Mouse (Mus musculus): Measurements from ENCODE around the gene Tango2.
"Not testable (repeated sequence)": the region's sequence is repeated elsewhere in the genome, so short reads cannot be mapped to it uniquely, and the experiment has no call there.

Tango2 gene

DNA sequence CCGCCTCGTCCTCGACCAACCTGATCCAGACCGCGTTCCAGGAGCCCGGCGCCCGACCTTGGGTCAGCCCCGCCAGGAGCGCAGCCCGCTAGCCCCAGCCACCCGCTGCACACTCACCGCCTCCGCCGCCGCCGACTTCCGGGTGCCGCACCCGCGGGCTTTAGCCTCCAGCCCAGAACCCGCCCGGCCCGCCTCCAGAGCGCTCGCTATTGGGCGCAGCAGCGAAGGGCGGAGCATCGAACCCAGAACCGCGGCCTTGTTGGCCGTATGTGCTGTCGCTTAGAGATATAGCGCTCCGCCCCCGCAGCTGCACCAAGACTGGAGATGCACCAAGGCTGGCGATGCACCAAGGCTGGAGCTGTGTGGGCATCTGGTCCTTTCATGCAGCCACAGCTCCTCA is 4.1 kb downstream of the Tango2 start:
- peak; percentile 74 for DNase-seq (ENCODE audit: extremely low spot score, low read depth, low spot score)

GRCm38 (mm10) chr16:18342650-18343570 is 5.0 kb downstream of the Tango2 start:
- no peak for DNase-seq (ENCODE audit: extremely low spot score, low read depth, low spot score)

- no peak for DNase-seq (ENCODE audit: extremely low spot score, low read depth, low spot score)
These were observed 5.8 kb downstream of the Tango2 start for GRCm38 (mm10) chr16:18342076-18342475.

- DNase-seq (ENCODE audit: extremely low spot score, low read depth, low spot score): no peak
These were observed 6.3 kb downstream of the Tango2 start for GRCm38 (mm10) chr16:18341605-18342004.

- DNase-seq (ENCODE audit: extremely low spot score, low read depth, low spot score): no peak
These were observed 8.0 kb downstream of the Tango2 start for GRCm38 (mm10) chr16:18339866-18340265.

DNA sequence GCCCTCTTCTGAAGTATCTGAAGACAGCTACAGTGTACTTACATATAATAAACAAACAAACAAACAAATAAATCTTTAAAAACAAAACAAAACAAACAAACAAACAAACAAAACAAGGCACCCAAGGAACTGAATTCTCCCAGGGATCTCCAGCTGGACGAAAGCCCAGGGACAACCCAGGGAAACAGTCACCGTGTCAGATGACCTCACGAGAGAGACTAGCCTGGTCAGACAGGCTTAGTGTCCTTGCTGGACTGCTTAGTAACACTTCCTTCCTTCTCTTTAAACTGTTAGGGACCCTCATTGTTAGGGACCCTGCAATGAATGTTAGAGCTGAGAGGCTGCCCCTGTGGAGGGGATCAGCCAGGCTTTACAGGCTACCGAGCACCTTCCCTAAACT is 10.6 kb downstream of the Tango2 start:
- no peak for DNase-seq (ENCODE audit: extremely low spot score, low read depth, low spot score)

DNA sequence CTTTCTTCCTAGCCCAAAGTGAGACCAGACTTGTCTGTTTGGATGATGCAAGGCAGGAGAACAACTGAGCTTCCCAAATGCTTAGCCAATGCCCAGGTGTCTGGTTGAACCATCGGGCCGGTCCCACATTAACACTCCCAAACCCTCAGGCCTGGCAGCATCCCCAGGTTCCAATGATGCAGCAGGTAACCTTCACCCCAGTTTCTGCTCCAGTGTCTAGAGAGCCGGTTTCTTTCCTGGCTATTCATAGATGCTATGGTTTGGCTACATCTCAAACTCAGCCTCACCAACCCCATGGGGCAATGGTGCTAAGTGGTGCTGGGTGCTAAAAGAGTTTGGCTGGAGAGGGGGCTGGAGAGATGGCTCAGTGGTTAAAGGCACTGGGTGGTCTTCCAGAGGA is 11.9 kb downstream of the Tango2 start:
- DNase-seq (ENCODE audit: extremely low spot score, low read depth, low spot score): no peak

- DNase-seq (ENCODE audit: extremely low spot score, low read depth, low spot score): no peak
These were observed 13.9 kb downstream of the Tango2 start for GRCm38 (mm10) chr16:18333976-18334375.

DNA sequence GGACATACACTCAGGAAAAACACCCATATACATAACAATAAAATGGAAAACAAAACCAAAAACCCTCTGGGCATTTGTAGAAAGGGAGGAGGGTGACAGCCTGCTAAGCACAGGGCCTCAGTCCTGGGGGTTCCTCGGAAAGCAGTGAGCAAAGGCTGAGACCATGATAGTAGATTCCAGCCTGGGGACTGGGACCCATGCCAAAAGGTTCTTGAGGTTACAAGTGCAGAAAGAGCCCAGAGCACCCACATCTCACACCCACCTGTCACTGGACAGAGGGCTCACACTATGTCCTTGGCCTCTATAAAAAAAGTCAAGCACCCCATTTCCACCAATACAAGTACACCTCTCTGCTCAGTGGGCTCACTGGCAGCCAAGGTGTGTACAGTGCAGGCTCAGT is 19.4 kb downstream of the Tango2 start:
- DNase-seq (ENCODE audit: extremely low spot score, low read depth, low spot score): no peak

DNA sequence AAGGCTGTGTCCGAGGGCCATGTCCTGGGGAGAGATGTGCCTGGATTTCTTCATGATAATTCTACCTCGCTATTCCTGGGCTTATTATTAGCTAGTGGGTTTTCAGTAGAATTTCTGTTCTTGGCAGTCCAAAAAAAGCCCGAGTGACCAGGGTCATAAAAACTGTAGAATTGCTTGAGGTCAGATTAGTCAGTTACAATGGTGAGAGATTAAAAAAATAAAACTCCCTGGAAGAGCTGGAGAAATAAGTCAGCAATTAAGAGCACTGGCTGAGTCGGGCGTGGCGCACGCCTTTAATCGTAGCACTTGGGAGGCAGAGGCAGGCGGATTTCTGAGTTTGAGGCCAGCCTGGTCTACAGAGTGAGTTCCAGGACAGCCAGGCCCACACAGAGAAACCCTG is 20.0 kb downstream of the Tango2 start:
- no peak for DNase-seq (ENCODE audit: extremely low spot score, low read depth, low spot score)

DNA sequence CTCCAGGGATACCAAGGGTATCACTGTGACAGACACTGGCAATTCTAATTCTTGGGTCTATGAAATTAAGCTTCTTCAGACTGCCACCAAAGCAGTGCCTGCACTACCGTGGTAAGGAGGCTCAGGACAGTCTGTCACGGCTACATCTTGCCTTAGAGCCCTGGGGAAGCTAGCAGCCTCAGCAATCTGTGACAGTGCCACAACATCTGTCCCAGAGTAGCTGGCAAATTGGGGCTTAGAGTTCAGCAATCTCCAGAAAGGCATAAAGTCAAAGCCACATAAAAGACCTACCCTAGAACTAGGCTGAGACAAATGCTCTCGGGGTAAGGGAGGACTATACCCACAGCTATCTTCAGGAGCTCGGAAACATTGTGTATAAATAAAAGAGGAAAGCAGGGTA is 22.2 kb downstream of the Tango2 start:
- DNase-seq (ENCODE audit: extremely low spot score, low read depth, low spot score): no peak

DNA sequence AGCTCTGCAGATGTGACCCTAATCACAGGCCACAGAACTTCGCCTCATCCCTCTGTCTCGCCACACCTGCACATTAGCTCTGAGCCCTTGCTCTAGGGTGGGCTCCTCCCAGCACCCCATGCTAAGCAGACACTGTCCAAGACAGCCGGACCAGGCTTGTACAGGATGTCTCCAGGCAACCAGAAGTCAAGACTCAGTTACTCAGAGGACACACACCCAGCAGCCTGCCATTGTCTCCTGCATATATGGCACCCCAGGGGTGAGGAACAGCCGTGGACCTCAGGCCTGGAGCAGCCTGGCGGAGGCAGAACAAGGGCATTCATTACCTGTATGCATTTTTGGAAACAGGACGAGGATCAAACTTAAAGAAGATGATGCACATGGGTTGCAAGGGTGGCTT is 23.9 kb downstream of the Tango2 start:
- no peak for DNase-seq (ENCODE audit: extremely low spot score, low read depth, low spot score)

GRCm38 (mm10) chr16:18323460-18323859 is 24.4 kb downstream of the Tango2 start:
- DNase-seq (ENCODE audit: extremely low spot score, low read depth, low spot score): no peak

GRCm38 (mm10) chr16:18321443-18321842 is 26.5 kb downstream of the Tango2 start:
- DNase-seq (ENCODE audit: extremely low spot score, low read depth, low spot score): no peak

DNA sequence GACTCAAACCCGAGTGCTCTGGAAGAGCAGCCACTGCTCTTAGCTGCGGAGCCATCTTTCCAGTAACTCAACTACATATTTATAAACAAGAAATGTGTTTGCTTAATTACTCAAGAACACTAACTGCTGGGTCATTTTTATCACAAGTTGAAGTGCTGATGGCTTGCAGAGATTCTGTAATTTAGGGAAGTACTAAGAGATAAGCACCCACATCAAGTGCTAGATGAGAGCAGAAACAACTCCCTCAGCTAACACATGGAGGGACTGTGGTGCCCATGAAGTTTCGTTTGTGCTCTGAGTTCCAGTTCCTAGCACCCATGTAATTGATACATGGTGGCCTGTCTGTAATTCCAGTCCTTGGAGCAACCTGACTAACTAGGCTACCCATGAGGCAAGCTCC is 28.9 kb downstream of the Tango2 start:
- no peak for DNase-seq (ENCODE audit: extremely low spot score, low read depth, low spot score)

DNA sequence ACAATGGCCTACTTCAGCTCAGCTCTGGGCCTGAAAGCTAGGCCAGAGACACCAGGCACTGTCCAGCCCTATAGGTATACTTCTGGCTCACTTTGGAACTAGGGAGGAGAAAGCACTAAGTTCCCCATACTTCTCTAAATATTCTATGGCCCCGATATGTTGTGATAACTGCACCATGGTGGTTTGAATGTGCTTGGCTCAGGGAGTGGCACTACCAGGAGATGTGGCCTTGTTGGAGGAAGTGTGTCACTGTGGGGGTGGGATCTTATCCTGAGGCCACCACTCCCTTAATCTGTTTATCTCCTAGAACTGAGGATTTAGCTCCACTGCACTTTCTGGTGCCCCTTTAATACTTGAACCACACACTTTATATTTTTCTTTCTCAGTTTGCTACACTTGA is 39.7 kb downstream of the Tango2 start:
- no peak for DNase-seq (ENCODE audit: extremely low spot score, low read depth, low spot score)

DNA sequence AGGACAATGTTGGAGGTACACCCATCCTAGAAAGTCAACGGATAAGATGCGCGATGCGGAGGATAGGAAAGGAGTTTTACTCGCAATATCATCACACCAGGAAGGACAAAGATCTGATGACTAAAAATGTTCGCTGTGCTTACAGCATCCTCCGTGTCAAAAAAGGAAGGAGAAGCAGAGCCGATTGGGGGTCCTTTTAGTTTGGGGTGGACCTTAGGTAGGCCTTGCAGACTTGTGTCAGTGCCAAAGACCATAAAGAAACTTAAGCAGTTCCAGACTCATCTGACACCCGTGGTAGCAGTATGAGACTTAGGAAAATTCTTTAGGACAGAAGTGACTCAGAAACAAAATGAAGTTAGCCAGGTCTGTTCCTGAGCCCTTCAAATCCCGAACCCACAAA is 58.3 kb downstream of the Tango2 start:
- not testable (repeated sequence) for DNase-seq (ENCODE audit: extremely low spot score, low read depth, low spot score)

- peak; percentile 78 for DNase-seq (ENCODE audit: extremely low spot score, low read depth, low spot score)
These were observed 58.8 kb downstream of the Tango2 start, which contains the start of gene Dgcr8 for GRCm38 (mm10) chr16:18289067-18289588. TSS of gene Dgcr8 (minus strand) at chr16:18289246.

DNA sequence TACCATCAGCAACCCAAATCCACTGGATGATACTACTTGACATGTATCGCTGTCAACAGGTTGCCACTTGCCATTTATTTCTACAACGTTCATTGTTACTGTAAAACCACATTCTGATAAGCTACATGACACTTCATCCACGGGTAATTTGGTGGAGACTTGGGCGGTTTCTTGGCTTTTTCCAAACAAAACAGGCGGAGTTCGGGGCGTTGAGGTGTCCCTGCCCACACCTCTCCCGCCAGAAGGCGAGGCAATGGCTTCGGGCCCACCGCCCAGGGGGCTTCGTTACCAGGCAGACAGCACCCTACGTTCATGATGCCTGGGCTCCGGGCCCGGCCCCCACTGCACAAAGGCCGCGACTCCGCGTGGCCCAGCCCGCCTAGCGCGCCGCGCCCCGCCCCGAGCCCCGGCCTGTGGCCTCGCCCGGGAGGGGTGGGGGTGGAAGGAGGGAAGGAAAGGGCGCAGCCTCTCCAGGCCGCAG is 59.3 kb downstream of the Tango2 start:
- no peak for DNase-seq (ENCODE audit: extremely low spot score, low read depth, low spot score)

GRCm38 (mm10) chr16:18288166-18288565 is 59.7 kb downstream of the Tango2 start:
- DNase-seq (ENCODE audit: extremely low spot score, low read depth, low spot score): no peak

DNA sequence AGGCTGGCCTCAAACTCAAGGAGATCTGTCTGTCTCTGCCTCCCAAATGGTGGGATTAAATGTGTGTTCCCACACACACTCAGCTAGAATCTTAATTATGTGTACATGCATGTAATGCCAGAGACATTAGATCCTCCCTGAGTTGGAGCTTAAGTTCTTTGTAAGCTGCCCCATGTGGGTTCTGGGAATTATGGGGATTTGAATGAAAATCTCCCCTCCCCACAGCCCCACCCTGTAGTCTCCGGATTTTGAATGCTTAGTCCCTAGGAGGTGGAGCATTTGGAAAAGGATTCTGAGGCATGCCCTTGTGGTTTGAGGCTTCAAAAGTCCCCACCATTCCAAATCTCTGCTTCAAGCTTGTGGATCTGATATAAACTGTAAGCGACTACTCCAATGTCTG is 72.7 kb downstream of the Tango2 start:
- DNase-seq (ENCODE audit: extremely low spot score, low read depth, low spot score): no peak

GRCm38 (mm10) chr16:18268182-18268581 is 79.7 kb downstream of the Tango2 start:
- DNase-seq (ENCODE audit: extremely low spot score, low read depth, low spot score): no peak
